Mouse (Mus musculus) ES-CJ7 (cell line): ENCODE measurements around the gene Dock7.

ENCODE experiments used
- DNase-seq: peaks from one replicate; pipeline ENCODE4 v3.0.0; 2011; ENCODE audit warnings: low read depth, low spot score

Gene Dock7

GRCm38 (mm10) chr4:99122047-99122446 is 1.3 kb upstream of the Dock7 start:
- DNase-seq, result no peak

GRCm38 (mm10) chr4:99121123-99121755 is 524 bp upstream of the Dock7 start:
- DNase-seq, result peak; percentile 36

- DNase-seq, result no peak
These were observed 1.7 kb downstream of the Dock7 start for GRCm38 (mm10) chr4:99119051-99119450.

- DNase-seq, result no peak
These were observed 4.9 kb downstream of the Dock7 start for GRCm38 (mm10) chr4:99115797-99116196.

- no peak for DNase-seq
These were observed 9.0 kb downstream of the Dock7 start for GRCm38 (mm10) chr4:99111670-99112069.

GRCm38 (mm10) chr4:99108817-99109216 is 11.9 kb downstream of the Dock7 start:
- no peak for DNase-seq

GRCm38 (mm10) chr4:99102846-99103245 is 17.9 kb downstream of the Dock7 start:
- no peak for DNase-seq

GRCm38 (mm10) chr4:99100724-99101123 is 20.0 kb downstream of the Dock7 start:
- DNase-seq, result no peak

- no peak for DNase-seq
These were observed 28.9 kb downstream of the Dock7 start for GRCm38 (mm10) chr4:99091777-99092176.

- no peak for DNase-seq
These were observed 29.5 kb downstream of the Dock7 start for GRCm38 (mm10) chr4:99091151-99091701.

GRCm38 (mm10) chr4:99087760-99088485 is 32.8 kb downstream of the Dock7 start:
- DNase-seq, result no peak

- DNase-seq, result no peak
These were observed 36.9 kb downstream of the Dock7 start for GRCm38 (mm10) chr4:99083862-99084261.

GRCm38 (mm10) chr4:99081169-99081568 is 39.5 kb downstream of the Dock7 start:
- no peak for DNase-seq

GRCm38 (mm10) chr4:99078005-99078404 is 42.7 kb downstream of the Dock7 start:
- no peak for DNase-seq

GRCm38 (mm10) chr4:99068806-99069205 is 51.9 kb downstream of the Dock7 start:
- peak; percentile 60 for DNase-seq

- DNase-seq, result no peak
These were observed 56.2 kb downstream of the Dock7 start for GRCm38 (mm10) chr4:99064524-99064923.

GRCm38 (mm10) chr4:99048581-99048980 is 72.1 kb downstream of the Dock7 start:
- no peak for DNase-seq

- DNase-seq, result no peak
These were observed 74.2 kb downstream of the Dock7 start for GRCm38 (mm10) chr4:99046471-99046870.

- DNase-seq, result no peak
These were observed 75.9 kb downstream of the Dock7 start for GRCm38 (mm10) chr4:99044854-99045253.

GRCm38 (mm10) chr4:99032921-99033320 is 87.8 kb downstream of the Dock7 start:
- no peak for DNase-seq

- no peak for DNase-seq
These were observed 90.0 kb downstream of the Dock7 start, which contains the start of gene Angptl3 for GRCm38 (mm10) chr4:99030686-99031085. Angptl3 (plus strand) TSS chr4:99030954.

- no peak for DNase-seq
These were observed 92.3 kb downstream of the Dock7 start for GRCm38 (mm10) chr4:99028377-99028776.

- no peak for DNase-seq
These were observed 98.5 kb downstream of the Dock7 start for GRCm38 (mm10) chr4:99022221-99022620.
